Mouse (Mus musculus): ENCODE data around the gene Lst1.

The Lst1 gene

GRCm38 (mm10) chr17:35156461-35157200, 31.6 kb downstream of the Lst1 start:
- DNase-seq: no peak

DNA sequence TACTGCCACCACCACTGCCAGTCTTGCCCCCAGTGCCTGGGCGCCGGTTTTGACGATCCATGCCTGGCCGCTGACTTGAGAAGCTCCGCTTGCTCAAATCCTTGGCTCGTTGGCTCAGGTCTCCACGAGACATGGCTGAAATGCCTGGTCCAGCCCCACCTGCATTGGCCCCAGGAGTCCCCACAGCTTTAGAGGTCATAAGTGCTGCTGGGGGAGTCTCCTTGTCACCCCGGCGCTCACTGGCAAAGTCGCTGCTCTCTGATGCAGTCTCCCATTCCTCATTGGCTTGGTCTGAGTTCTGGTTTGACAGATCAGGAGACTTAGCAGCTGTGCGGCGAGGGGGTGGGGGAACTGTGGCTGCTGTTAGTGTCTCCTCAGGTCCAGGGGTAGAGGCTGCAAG, 32.8 kb downstream of the Lst1 start:
- DNase-seq: no peak

DNA sequence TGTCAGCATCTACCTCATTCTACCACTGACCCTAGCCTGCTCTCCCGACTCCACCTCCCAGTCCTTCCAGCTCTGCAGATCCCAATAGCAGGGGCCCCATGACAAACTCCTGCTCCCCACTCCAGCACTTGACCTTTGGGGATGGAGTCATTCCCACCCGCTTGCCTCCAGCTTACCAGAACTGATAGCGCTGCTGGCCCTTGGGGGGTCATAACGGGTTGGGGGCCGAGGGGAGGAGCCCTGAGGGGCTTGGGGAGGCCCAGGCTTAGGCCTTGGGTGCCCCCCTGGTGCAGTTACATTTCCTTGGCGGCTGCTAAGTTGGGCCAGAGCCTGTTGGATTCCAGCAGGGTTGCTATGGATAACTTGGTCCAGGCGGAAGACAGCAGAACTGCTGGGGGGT, 33.6 kb downstream of the Lst1 start:
- DNase-seq: no peak

DNA sequence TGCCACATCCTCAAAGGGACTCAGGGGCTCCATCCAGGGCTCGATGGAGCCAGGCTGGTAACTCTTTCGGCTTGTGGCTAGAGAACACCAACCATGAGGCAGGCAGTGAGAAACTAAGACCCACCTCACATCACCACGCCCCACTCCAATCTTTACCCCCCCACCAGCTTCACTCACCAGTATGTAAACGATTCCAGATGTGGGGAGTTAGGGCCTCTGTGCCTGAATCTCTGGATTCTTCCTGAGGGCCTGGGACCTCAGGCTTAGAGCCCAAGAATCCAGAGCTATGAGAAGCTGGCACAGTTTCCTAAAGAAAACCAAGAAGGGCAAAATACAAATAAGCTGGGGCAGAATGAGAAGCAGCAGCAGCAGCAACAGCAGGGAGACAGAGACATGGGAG, 34.3 kb downstream of the Lst1 start:
- DNase-seq: no peak

GRCm38 (mm10) chr17:35153077-35153476, 35.2 kb downstream of the Lst1 start:
- DNase-seq: no peak

- DNase-seq: no peak
Measured at GRCm38 (mm10) chr17:35152121-35152520, 36.1 kb downstream of the Lst1 start.

- DNase-seq: no peak
Measured at GRCm38 (mm10) chr17:35147922-35148639, 40.2 kb downstream of the Lst1 start.

GRCm38 (mm10) chr17:35147348-35147747, 40.9 kb downstream of the Lst1 start:
- DNase-seq: no peak

GRCm38 (mm10) chr17:35146139-35146538, 42.1 kb downstream of the Lst1 start:
- no peak for DNase-seq

GRCm38 (mm10) chr17:35141971-35142370, 46.3 kb downstream of the Lst1 start:
- no peak for DNase-seq

DNA sequence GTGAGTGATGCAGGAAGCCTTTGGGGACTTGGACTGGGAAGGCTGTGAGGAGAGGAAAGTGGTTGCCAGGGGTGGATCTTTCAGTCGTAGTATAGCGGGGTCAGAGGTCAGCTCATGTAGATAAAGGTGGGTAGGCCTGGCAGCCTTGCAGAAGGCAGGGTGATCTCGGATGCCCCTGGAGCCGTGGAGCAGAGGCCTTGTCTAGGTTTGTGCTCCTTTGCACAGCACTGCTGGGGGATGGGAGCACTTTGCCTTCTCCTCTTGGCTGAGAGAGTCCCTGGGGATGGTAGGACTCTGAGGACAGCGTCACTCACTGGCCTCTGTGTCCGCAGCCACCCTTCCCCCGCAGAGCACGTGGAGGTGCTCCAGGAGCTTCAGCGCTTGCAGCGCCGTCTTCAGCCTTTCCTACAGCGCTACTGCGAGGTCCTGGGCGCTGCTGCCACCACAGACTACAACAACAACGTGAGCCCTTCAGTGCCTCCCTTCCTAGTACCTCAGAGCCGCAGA, 47.7 kb downstream of the Lst1 start:
- no peak for DNase-seq

DNA sequence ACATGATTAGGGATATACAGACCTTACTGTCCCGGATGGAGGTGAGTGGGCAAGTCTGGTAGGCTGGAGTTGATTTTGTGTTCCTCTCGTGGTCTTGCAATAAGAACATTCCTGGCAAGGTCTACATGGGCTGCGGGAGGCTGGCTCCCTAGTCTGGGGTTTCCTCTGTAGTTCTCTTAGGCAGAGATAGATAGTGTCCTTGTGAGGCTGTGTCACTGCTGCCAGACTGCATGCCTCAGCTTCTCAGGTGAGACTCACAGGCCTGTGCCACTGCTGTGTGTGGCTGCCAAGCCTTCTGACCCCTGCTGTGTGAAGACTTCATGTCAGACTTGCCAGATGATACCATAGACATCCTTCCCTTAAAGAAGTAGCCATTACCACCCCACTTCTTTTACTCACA, 49.0 kb downstream of the Lst1 start:
- DNase-seq: no peak

DNA sequence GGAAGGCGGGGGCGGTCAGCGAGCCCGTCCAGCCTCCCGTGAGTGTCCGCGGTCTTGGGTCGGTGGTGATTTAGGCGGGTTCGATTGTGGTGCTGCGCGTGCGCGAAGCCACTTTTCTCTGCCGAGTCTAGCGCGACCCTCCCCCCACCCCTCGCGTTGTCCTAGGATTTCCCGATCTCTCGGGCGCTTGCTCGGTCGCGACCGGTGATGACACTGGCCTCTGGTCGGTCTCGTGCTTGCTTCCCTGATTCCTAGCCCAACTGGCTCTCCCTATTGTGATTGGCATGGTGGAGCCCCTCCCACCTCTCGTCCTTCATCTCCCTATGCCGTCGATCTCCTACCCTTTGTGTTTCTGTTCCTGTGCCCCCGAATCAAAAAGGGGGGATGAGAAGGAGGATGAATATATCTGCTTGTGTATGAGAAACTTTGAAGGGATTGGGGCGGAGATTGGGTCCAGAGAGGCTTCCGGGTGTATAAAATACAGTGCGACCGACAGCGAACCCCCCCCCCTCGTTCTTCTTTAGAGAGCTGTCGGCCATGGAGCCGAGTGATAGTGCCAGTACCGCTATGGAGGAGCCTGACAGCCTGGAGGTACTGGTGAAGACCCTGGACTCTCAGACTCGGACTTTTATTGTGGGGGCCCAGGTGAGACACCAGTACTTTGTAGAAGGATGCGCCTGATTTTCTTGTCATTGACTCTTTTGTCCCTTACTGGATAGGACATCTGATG, 52.5 kb downstream of the Lst1 start:
- DNase-seq: no peak
